Mouse (Mus musculus): Measurements from ENCODE around the gene Car3. TPM values are rescaled to one million over a fixed set of nuclear protein-coding genes. Genes with fewer than 3 reads are reported as not detected.

Gene Car3
- polyA plus RNA-seq, 1 experiment from 2014 or later: 2.9 TPM

DNA sequence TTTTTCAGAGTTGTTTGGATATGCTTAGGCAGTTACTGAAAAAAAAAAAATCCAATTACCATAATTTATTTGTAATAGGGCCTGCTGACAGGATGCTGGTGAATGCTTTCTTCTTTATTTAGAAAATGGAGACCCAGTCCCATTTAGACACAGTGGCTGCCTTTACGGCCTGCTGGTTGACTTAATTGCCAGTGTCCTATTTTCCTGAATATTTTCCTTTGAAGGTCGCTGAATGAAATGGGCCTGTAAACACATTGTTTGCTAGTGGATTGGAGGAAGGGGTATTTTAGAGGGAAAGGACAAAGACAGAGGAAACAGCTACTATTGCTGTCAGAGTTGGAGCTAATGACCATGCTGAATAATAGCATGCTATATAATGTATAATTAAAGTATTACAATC is 25.2 kb downstream of the Car3 start:
- DNase-seq (ENCODE audit: low spot score): no peak
- H3K27ac ChIP-seq (replicated peaks; ENCODE audit: low read depth, low read length): no peak overlapping the region
- H3K4me2 ChIP-seq (ENCODE audit: low read depth, severe bottlenecking): no peak overlapping the region
- no peaks in the 10 kb centered on the region for H3K9me3 ChIP-seq (ENCODE audit: control insufficient read depth, low read length)
- H3K4me1 ChIP-seq (ENCODE audit: control insufficient read depth, insufficient read depth, low read length): no peaks in the 10 kb centered on the region
- H3K36me3 ChIP-seq (ENCODE audit: control insufficient read depth, insufficient read depth, low read length): no peaks in the 10 kb centered on the region
- H3K27me3 ChIP-seq (ENCODE audit: control insufficient read depth, insufficient read depth, low read length): peaks cover 5% of the 10 kb centered on the region; the same call in 1 of the 2 replicates
- 42% methylated on average over 2 of the region's 2 CpGs for WGBS
- ATAC-seq (ENCODE audit: insufficient number of reproducible peaks, low FRiP score, low TSS enrichment, low read depth): no peak
- no peak overlapping the region for H3K9ac ChIP-seq (ENCODE audit: low read length)
- no peak overlapping the region for H3K4me3 ChIP-seq (ENCODE audit: low read depth, low read length)

GRCm38 (mm10) chr3:14889085-14889484 is 25.8 kb downstream of the Car3 start:
- no peak overlapping the region for H3K27ac ChIP-seq (replicated peaks; ENCODE audit: low read depth, low read length)
- ATAC-seq (ENCODE audit: insufficient number of reproducible peaks, low FRiP score, low TSS enrichment, low read depth) (no peak), DNase-seq (ENCODE audit: low spot score) (no peak)
- no peak overlapping the region for H3K9ac ChIP-seq (ENCODE audit: low read length)
- WGBS: 63% methylated on average over 2 of the region's 2 CpGs
- no peaks in the 10 kb centered on the region for H3K36me3 ChIP-seq (ENCODE audit: control insufficient read depth, insufficient read depth, low read length)
- no peak overlapping the region for H3K4me3 ChIP-seq (ENCODE audit: low read depth, low read length)
- no peak overlapping the region for H3K4me2 ChIP-seq (ENCODE audit: low read depth, severe bottlenecking)
- no peaks in the 10 kb centered on the region for H3K4me1 ChIP-seq (ENCODE audit: control insufficient read depth, insufficient read depth, low read length)
- peaks cover 5% of the 10 kb centered on the region; the same call in 1 of the 2 replicates for H3K27me3 ChIP-seq (ENCODE audit: control insufficient read depth, insufficient read depth, low read length)
- no peaks in the 10 kb centered on the region for H3K9me3 ChIP-seq (ENCODE audit: control insufficient read depth, low read length)

DNA sequence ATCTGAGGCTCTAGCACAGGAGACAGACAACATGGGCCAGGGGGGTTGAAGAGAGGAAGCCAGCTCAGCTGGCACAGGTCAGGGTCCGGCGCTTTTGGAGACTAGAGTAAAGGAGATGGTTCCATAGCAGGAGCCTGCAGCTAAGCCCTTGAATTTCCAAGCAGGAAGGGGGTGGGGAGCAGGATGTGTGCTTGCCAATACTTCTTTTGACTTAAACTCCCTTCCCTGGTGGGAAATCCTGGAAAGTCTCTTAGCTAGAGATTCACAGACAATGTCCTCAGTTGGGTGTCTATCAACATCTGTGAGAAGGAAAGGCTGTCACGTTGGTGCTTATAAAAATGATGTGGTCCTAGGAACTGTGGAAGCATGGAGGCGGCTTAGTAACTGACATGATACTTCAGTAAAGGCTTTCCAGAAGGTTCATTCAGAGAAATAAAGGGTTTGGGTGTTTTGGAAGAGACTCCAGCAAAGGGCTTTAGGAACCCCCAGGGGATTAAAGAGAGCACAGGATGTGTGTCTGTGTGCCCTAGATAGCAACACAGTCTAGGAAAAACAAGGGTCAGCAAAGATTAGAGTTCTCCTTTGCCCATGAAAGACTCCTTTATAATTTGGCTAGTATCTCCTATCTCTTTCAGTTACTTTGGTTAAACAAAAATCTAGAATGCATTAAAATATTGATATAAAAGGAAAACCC is 26.6 kb downstream of the Car3 start:
- no peak overlapping the region for H3K4me3 ChIP-seq (ENCODE audit: low read depth, low read length)
- no peaks in the 10 kb centered on the region for H3K4me1 ChIP-seq (ENCODE audit: control insufficient read depth, insufficient read depth, low read length)
- DNase-seq (ENCODE audit: low spot score) (no peak), ATAC-seq (ENCODE audit: insufficient number of reproducible peaks, low FRiP score, low TSS enrichment, low read depth) (no peak)
- H3K36me3 ChIP-seq (ENCODE audit: control insufficient read depth, insufficient read depth, low read length): no peaks in the 10 kb centered on the region
- no peak overlapping the region for H3K9ac ChIP-seq (ENCODE audit: low read length)
- peaks cover 5% of the 10 kb centered on the region; the same call in 1 of the 2 replicates for H3K27me3 ChIP-seq (ENCODE audit: control insufficient read depth, insufficient read depth, low read length)
- H3K9me3 ChIP-seq (ENCODE audit: control insufficient read depth, low read length): no peaks in the 10 kb centered on the region
- H3K27ac ChIP-seq (replicated peaks; ENCODE audit: low read depth, low read length): no peak overlapping the region
- H3K4me2 ChIP-seq (ENCODE audit: low read depth, severe bottlenecking): no peak overlapping the region
- 52% methylated on average over 4 of the region's 4 CpGs for WGBS

GRCm38 (mm10) chr3:14892991-14893390 is 29.7 kb downstream of the Car3 start:
- Histone ChIP-seq H3K4me2 (ENCODE audit: low read depth, severe bottlenecking) (no peak overlapping the region), H3K9me3 (ENCODE audit: control insufficient read depth, low read length) (no peaks in the 10 kb centered on the region), H3K27ac (replicated peaks; ENCODE audit: low read depth, low read length) (no peak overlapping the region), H3K36me3 (ENCODE audit: control insufficient read depth, insufficient read depth, low read length) (no peaks in the 10 kb centered on the region), H3K27me3 (ENCODE audit: control insufficient read depth, insufficient read depth, low read length) (no peaks in the 10 kb centered on the region), H3K4me3 (ENCODE audit: low read depth, low read length) (no peak overlapping the region), H3K4me1 (ENCODE audit: control insufficient read depth, insufficient read depth, low read length) (no peaks in the 10 kb centered on the region), H3K9ac (ENCODE audit: low read length) (no peak overlapping the region)
- DNase-seq (ENCODE audit: low spot score): no peak
- 83% methylated on average over 3 of the region's 3 CpGs for WGBS
- no peak for ATAC-seq (ENCODE audit: insufficient number of reproducible peaks, low FRiP score, low TSS enrichment, low read depth)

DNA sequence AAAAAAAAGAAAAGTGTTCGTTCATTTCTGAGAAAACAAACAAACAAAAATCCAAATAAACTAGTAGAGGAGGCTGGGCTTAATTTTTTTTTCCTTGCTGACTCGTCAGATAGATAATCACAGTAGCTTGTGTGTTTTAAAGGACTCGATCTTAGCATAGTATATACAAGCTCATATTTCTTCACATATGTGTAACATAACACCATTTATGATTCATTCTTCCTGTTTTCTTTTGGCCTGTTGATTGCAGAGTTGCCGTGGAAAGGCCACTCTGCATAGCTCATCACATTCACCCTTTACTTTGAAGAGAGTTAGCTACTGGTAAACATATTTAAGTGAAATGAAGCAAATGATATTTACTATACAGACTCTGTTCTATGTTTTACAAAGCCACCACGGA is 30.4 kb downstream of the Car3 start:
- H3K27ac ChIP-seq (replicated peaks; ENCODE audit: low read depth, low read length): no peak overlapping the region
- 77% methylated on average over 5 of the region's 5 CpGs for WGBS
- no peak for ATAC-seq (ENCODE audit: insufficient number of reproducible peaks, low FRiP score, low TSS enrichment, low read depth)

DNA sequence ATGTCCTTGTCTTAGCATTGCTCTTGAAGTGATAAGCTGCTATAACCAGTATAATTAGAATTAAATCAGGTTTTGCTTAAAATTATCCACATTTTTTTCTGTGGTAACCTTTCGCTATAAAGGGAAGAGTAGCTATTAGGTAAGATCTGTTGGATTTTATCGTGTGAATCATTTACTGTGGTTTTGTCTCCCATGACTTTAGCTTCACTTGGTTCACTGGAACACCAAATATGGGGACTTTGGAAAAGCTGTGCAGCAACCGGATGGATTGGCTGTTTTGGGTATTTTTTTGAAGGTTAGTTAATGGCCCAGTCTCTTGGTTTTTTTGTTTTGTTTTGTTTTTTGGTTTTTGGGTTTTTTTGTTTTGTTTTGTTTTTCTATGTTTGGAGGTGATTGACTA is 32.0 kb downstream of the Car3 start:
- WGBS: 92% methylated on average over 3 of the region's 3 CpGs
- DNase-seq (ENCODE audit: low spot score) (no peak), ATAC-seq (ENCODE audit: insufficient number of reproducible peaks, low FRiP score, low TSS enrichment, low read depth) (no peak)
- H3K9me3 ChIP-seq (ENCODE audit: control insufficient read depth, low read length): no peaks in the 10 kb centered on the region
- no peak overlapping the region for H3K27ac ChIP-seq (replicated peaks; ENCODE audit: low read depth, low read length)
- no peaks in the 10 kb centered on the region for H3K4me1 ChIP-seq (ENCODE audit: control insufficient read depth, insufficient read depth, low read length)
- no peak overlapping the region for H3K9ac ChIP-seq (ENCODE audit: low read length)
- H3K4me2 ChIP-seq (ENCODE audit: low read depth, severe bottlenecking): no peak overlapping the region
- no peaks in the 10 kb centered on the region for H3K36me3 ChIP-seq (ENCODE audit: control insufficient read depth, insufficient read depth, low read length)
- H3K4me3 ChIP-seq (ENCODE audit: low read depth, low read length): no peak overlapping the region
- H3K27me3 ChIP-seq (ENCODE audit: control insufficient read depth, insufficient read depth, low read length): no peaks in the 10 kb centered on the region

More for the DNA sequence above, 30.4 kb downstream of the Car3 start:
- no peaks in the 10 kb centered on the region for H3K27me3 ChIP-seq (ENCODE audit: control insufficient read depth, insufficient read depth, low read length)
- no peak overlapping the region for H3K4me2 ChIP-seq (ENCODE audit: low read depth, severe bottlenecking)
- H3K9ac ChIP-seq (ENCODE audit: low read length): no peak overlapping the region
- H3K36me3 ChIP-seq (ENCODE audit: control insufficient read depth, insufficient read depth, low read length): no peaks in the 10 kb centered on the region
- H3K9me3 ChIP-seq (ENCODE audit: control insufficient read depth, low read length): no peaks in the 10 kb centered on the region
- H3K4me3 ChIP-seq (ENCODE audit: low read depth, low read length): no peak overlapping the region
- H3K4me1 ChIP-seq (ENCODE audit: control insufficient read depth, insufficient read depth, low read length): no peaks in the 10 kb centered on the region
- DNase-seq (ENCODE audit: low spot score): no peak

GRCm38 (mm10) chr3:14897770-14898169 is 34.5 kb downstream of the Car3 start:
- Histone ChIP-seq H3K4me1 (ENCODE audit: control insufficient read depth, insufficient read depth, low read length) (no peaks in the 10 kb centered on the region), H3K27me3 (ENCODE audit: control insufficient read depth, insufficient read depth, low read length) (no peaks in the 10 kb centered on the region), H3K4me3 (ENCODE audit: low read depth, low read length) (no peak overlapping the region), H3K4me2 (ENCODE audit: low read depth, severe bottlenecking) (no peak overlapping the region), H3K9ac (ENCODE audit: low read length) (no peak overlapping the region), H3K36me3 (ENCODE audit: control insufficient read depth, insufficient read depth, low read length) (no peaks in the 10 kb centered on the region), H3K27ac (replicated peaks; ENCODE audit: low read depth, low read length) (no peak overlapping the region), H3K9me3 (ENCODE audit: control insufficient read depth, low read length) (no peaks in the 10 kb centered on the region)
- ATAC-seq (ENCODE audit: insufficient number of reproducible peaks, low FRiP score, low TSS enrichment, low read depth) (no peak), DNase-seq (ENCODE audit: low spot score) (no peak)
- WGBS: 78% methylated on average over 6 of the region's 6 CpGs

DNA sequence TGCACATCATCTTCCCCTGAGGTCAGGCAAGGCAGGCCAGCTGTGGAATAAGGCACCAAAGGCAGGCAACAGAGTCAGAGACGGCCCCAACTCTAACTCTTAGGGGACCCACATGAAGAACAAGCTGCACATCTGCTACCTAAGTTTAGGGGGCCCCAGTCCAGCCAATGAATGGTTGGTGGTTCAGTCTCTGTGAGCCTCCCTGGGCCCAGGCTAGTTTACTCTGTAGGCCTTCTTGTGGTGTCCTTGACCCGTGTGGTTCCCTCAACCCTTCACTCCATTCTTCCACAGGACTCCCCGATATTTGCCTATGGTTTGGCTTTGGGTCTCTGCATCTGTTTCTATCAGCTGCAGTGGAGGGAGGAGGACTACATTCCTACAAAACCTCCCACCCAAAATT is 40.1 kb downstream of the Car3 start:
- Histone ChIP-seq H3K27me3 (ENCODE audit: control insufficient read depth, insufficient read depth, low read length) (no peaks in the 10 kb centered on the region), H3K36me3 (ENCODE audit: control insufficient read depth, insufficient read depth, low read length) (no peaks in the 10 kb centered on the region), H3K9me3 (ENCODE audit: control insufficient read depth, low read length) (no peaks in the 10 kb centered on the region), H3K9ac (ENCODE audit: low read length) (no peak overlapping the region), H3K27ac (replicated peaks; ENCODE audit: low read depth, low read length) (no peak overlapping the region), H3K4me3 (ENCODE audit: low read depth, low read length) (no peak overlapping the region), H3K4me2 (ENCODE audit: low read depth, severe bottlenecking) (no peak overlapping the region), H3K4me1 (ENCODE audit: control insufficient read depth, insufficient read depth, low read length) (no peaks in the 10 kb centered on the region)
- ATAC-seq (ENCODE audit: insufficient number of reproducible peaks, low FRiP score, low TSS enrichment, low read depth) (no peak), DNase-seq (ENCODE audit: low spot score) (no peak)
- 88% methylated on average over 3 of the region's 3 CpGs for WGBS

DNA sequence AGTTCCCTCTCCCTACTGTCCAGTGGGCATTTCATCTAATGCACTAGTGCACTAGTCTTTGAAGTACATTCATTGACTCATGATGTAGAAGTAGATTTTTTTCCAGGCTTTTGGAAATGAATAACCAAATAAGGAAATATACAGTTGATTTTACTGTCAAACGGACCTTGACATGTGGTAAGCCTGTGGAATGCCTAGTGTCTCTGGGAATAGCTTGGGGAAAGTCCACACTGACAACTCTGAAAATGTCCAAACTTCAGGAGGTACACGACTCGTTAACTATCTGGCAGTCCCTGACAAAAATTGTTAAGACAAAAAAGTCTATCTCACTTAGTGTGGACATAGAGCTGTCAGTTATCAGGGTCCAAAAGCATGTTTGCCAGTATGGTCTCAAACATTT is 40.9 kb downstream of the Car3 start:
- DNase-seq (ENCODE audit: low spot score): no peak
- H3K4me3 ChIP-seq (ENCODE audit: low read depth, low read length): no peak overlapping the region
- no peak overlapping the region for H3K4me2 ChIP-seq (ENCODE audit: low read depth, severe bottlenecking)
- H3K36me3 ChIP-seq (ENCODE audit: control insufficient read depth, insufficient read depth, low read length): no peaks in the 10 kb centered on the region
- H3K4me1 ChIP-seq (ENCODE audit: control insufficient read depth, insufficient read depth, low read length): no peaks in the 10 kb centered on the region
- 85% methylated on average over 3 of the region's 3 CpGs for WGBS
- no peaks in the 10 kb centered on the region for H3K27me3 ChIP-seq (ENCODE audit: control insufficient read depth, insufficient read depth, low read length)
- H3K9me3 ChIP-seq (ENCODE audit: control insufficient read depth, low read length): no peaks in the 10 kb centered on the region
- no peak overlapping the region for H3K27ac ChIP-seq (replicated peaks; ENCODE audit: low read depth, low read length)
- H3K9ac ChIP-seq (ENCODE audit: low read length): no peak overlapping the region
- ATAC-seq (ENCODE audit: insufficient number of reproducible peaks, low FRiP score, low TSS enrichment, low read depth): no peak
